Mouse (Mus musculus): ENCODE data around the gene Pde3a. TPM values are rescaled to one million over a fixed set of nuclear protein-coding genes. Genes with fewer than 3 reads are reported as not detected.

Pde3a gene
- polyA plus RNA-seq, 1 experiment from 2014 or later: 12.0 TPM

DNA sequence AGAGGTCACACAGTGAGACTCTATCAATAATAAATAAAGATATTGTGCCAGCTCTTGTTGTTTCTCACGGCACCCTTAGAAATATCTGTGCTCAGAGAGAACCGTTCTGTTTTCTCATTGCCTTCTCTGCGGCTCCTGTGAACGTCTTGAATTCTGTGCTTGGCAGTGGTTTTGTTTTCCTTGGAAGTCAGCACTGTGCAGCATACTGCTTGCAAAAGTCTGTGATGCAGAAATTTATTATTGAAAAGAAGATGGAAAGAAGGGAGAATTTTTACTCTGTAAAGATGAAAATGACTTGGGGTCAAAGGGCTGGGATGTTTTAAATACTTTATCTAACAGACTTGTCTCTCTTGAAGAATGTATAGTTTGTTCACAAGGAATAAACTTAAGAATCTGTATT, 150.3 kb downstream of the Pde3a start:
- H3K9me3 ChIP-seq (ENCODE audit: control insufficient read depth, low read depth, low read length): no peaks in the 10 kb centered on the region
- peaks cover 16% of the 10 kb centered on the region; the same call in 1 of the 2 replicates for H3K4me1 ChIP-seq (ENCODE audit: control insufficient read depth, insufficient read depth, low read length)
- no peak overlapping the region for H3K9ac ChIP-seq (replicated peaks; ENCODE audit: low read depth, low read length)
- no peak for ATAC-seq (ENCODE audit: insufficient number of reproducible peaks, insufficient read depth, low FRiP score, low read depth)
- no peak overlapping the region for H3K27ac ChIP-seq (ENCODE audit: low read length)
- H3K36me3 ChIP-seq (ENCODE audit: control insufficient read depth, insufficient read depth, low read length): no peaks in the 10 kb centered on the region
- H3K27me3 ChIP-seq (ENCODE audit: control insufficient read depth, insufficient read depth, low read length): no peaks in the 10 kb centered on the region
- WGBS: 29% methylated on average over 4 of the region's 4 CpGs
- H3K4me2 ChIP-seq (replicated peaks; ENCODE audit: low read depth, low read length): no peak overlapping the region
- no peak overlapping the region for H3K4me3 ChIP-seq (ENCODE audit: low read depth, low read length)

DNA sequence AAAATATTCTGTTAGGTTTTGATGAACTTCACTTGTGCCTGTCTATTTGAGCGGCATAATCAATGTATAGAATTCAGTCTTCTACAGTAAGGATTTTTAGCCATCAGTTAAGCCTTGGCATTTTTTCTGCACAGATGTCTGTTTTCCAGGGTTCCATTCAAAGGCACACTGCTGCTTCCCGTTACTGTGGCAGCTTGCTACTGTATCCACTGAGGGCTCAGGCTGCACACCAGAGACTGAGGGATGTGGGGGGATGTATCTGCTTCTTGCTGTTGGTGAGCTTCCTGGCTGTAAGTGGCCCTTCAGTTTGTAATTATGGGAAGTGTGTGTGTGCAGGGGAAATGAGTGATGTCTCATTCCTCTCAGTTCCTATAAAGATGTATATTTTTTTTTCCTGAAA, 154.9 kb downstream of the Pde3a start:
- Histone ChIP-seq H3K9me3 (ENCODE audit: control insufficient read depth, low read depth, low read length) (no peaks in the 10 kb centered on the region), H3K9ac (replicated peaks; ENCODE audit: low read depth, low read length) (no peak overlapping the region), H3K4me3 (ENCODE audit: low read depth, low read length) (no peak overlapping the region), H3K4me2 (replicated peaks; ENCODE audit: low read depth, low read length) (no peak overlapping the region), H3K27me3 (ENCODE audit: control insufficient read depth, insufficient read depth, low read length) (no peaks in the 10 kb centered on the region), H3K4me1 (ENCODE audit: control insufficient read depth, insufficient read depth, low read length) (peaks cover 5% of the 10 kb centered on the region; the same call in 1 of the 2 replicates), H3K36me3 (ENCODE audit: control insufficient read depth, insufficient read depth, low read length) (no peaks in the 10 kb centered on the region), H3K27ac (ENCODE audit: low read length) (no peak overlapping the region)
- ATAC-seq (ENCODE audit: insufficient number of reproducible peaks, insufficient read depth, low FRiP score, low read depth): no peak
- 63% methylated on average over 2 of the region's 2 CpGs for WGBS

DNA sequence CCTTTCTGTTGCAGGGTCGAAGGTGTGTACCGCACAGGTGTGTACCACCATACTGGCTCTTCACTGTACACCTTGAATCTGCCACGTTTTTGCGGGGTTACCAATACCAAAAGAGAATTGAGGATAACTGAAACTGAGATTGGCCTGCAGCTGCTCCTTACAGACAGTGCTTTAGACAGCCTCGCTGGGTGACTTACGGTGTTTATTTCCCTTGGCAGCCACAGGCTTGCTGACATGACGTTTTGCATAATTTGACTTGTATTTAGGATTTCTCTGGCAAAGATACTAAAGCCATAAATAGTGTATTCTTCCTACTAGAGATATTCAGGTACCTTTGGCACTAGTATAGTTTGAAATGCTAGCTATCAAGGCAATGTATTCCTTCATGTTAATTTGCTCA, 155.6 kb downstream of the Pde3a start:
- H3K36me3 ChIP-seq (ENCODE audit: control insufficient read depth, insufficient read depth, low read length): no peaks in the 10 kb centered on the region
- H3K4me1 ChIP-seq (ENCODE audit: control insufficient read depth, insufficient read depth, low read length): no peaks in the 10 kb centered on the region; the same call in 1 of the 2 replicates
- WGBS: 69% methylated on average over 7 of the region's 7 CpGs
- no peak overlapping the region for H3K4me3 ChIP-seq (ENCODE audit: low read depth, low read length)
- no peak for ATAC-seq (ENCODE audit: insufficient number of reproducible peaks, insufficient read depth, low FRiP score, low read depth)
- H3K4me2 ChIP-seq (replicated peaks; ENCODE audit: low read depth, low read length): no peak overlapping the region
- no peak overlapping the region for H3K27ac ChIP-seq (ENCODE audit: low read length)
- H3K9ac ChIP-seq (replicated peaks; ENCODE audit: low read depth, low read length): no peak overlapping the region
- no peaks in the 10 kb centered on the region for H3K27me3 ChIP-seq (ENCODE audit: control insufficient read depth, insufficient read depth, low read length)
- H3K9me3 ChIP-seq (ENCODE audit: control insufficient read depth, low read depth, low read length): no peaks in the 10 kb centered on the region

DNA sequence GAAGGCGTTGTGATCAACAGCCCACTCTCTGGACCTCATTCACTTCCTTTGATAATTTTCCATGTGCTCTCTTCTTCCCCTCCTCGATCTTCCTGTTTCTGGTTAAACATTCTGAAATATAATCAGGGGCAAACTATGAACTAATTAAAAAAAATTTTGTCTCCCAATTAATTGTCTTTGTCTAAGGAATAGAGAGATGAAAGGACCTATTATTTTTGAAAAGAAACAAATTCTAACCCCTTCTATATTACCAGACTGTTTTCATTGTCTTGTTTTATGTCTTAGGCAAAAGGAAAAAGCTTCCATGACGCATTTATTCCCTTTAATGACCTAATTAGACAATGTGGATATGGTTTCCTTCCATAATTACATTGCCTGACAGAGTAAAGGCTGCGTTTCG, 156.4 kb downstream of the Pde3a start:
- H3K27me3 ChIP-seq (ENCODE audit: control insufficient read depth, insufficient read depth, low read length): no peaks in the 10 kb centered on the region
- H3K4me3 ChIP-seq (ENCODE audit: low read depth, low read length): no peak overlapping the region
- H3K27ac ChIP-seq (ENCODE audit: low read length): no peak overlapping the region
- no peak overlapping the region for H3K4me2 ChIP-seq (replicated peaks; ENCODE audit: low read depth, low read length)
- H3K36me3 ChIP-seq (ENCODE audit: control insufficient read depth, insufficient read depth, low read length): no peaks in the 10 kb centered on the region
- ATAC-seq (ENCODE audit: insufficient number of reproducible peaks, insufficient read depth, low FRiP score, low read depth): no peak
- no peak overlapping the region for H3K9ac ChIP-seq (replicated peaks; ENCODE audit: low read depth, low read length)
- 63% methylated on average over 5 of the region's 5 CpGs for WGBS
- no peaks in the 10 kb centered on the region for H3K9me3 ChIP-seq (ENCODE audit: control insufficient read depth, low read depth, low read length)
- no peaks in the 10 kb centered on the region; the same call in 1 of the 2 replicates for H3K4me1 ChIP-seq (ENCODE audit: control insufficient read depth, insufficient read depth, low read length)

DNA sequence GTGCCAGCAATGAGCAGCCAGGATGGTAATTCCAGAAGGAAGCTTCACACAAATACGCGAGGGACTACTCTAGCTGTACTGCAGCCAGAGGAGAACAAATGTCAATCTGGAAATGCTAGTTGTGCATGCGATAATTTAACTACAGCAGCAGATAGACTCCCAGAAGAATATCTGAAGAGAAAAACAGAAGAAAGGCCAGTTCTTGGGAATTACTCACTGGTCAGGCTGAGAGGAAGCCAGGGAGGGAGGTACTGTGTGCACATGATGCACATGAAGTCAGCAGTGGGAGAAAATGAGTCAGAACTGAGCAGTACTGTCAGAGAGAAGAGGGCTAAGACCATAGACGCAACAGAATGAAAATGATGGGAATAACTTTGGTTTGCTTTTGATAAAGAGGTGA, 159.7 kb downstream of the Pde3a start:
- Histone ChIP-seq H3K9ac (replicated peaks; ENCODE audit: low read depth, low read length) (no peak overlapping the region), H3K4me1 (ENCODE audit: control insufficient read depth, insufficient read depth, low read length) (no peaks in the 10 kb centered on the region; the same call in 1 of the 2 replicates), H3K27ac (ENCODE audit: low read length) (no peak overlapping the region), H3K36me3 (ENCODE audit: control insufficient read depth, insufficient read depth, low read length) (no peaks in the 10 kb centered on the region), H3K9me3 (ENCODE audit: control insufficient read depth, low read depth, low read length) (no peaks in the 10 kb centered on the region), H3K27me3 (ENCODE audit: control insufficient read depth, insufficient read depth, low read length) (no peaks in the 10 kb centered on the region), H3K4me2 (replicated peaks; ENCODE audit: low read depth, low read length) (no peak overlapping the region), H3K4me3 (ENCODE audit: low read depth, low read length) (no peak overlapping the region)
- WGBS: 89% methylated on average over 4 of the region's 4 CpGs
- no peak for ATAC-seq (ENCODE audit: insufficient number of reproducible peaks, insufficient read depth, low FRiP score, low read depth)

DNA sequence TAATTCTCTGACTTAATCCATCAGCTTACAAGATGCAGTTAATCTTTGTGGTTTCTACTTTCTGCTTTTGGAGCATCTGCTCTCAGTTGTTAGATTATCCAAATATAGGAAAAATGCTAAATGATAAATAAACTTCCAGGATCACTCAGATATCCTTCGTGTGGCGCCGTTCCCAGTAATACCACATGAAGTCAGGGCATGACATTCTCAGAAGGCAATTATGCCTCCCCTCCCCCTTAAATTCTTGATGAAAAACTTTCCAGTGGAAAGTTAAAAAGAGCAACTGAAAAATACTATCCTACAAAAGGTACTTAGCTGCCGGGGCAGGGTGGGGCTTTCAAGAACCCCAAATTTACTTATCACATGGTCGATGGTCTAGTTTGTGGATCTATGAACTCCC, 161.8 kb downstream of the Pde3a start:
- WGBS: 63% methylated on average over 5 of the region's 5 CpGs
- no peak for ATAC-seq (ENCODE audit: insufficient number of reproducible peaks, insufficient read depth, low FRiP score, low read depth)
- H3K27ac ChIP-seq (ENCODE audit: low read length): no peak overlapping the region

DNA sequence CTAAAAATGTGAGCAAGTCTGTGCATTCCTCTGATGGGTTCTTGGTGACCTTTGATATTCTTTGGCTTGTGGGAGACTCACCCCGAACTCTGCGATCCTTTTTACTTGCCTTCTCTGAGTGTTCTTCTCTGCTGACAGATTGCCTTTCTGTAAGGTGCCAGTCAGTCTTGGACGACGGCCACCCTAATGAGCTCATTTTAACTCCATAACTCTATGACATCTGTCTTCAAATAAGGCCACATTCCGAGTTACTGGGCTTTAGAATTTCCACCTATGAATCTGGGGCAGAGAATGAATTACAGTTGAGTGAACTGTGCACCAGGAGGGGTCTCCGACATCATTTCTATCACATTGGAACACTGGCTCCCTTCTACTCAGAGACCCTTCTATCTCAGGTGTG, 176.0 kb downstream of the Pde3a start:
- no peaks in the 10 kb centered on the region for H3K27me3 ChIP-seq (ENCODE audit: control insufficient read depth, insufficient read depth, low read length)
- H3K36me3 ChIP-seq (ENCODE audit: control insufficient read depth, insufficient read depth, low read length): no peaks in the 10 kb centered on the region
- H3K4me3 ChIP-seq (ENCODE audit: low read depth, low read length): no peak overlapping the region
- no peak overlapping the region for H3K4me2 ChIP-seq (replicated peaks; ENCODE audit: low read depth, low read length)
- no peak overlapping the region for H3K9ac ChIP-seq (replicated peaks; ENCODE audit: low read depth, low read length)
- H3K9me3 ChIP-seq (ENCODE audit: control insufficient read depth, low read depth, low read length): no peaks in the 10 kb centered on the region
- H3K4me1 ChIP-seq (ENCODE audit: control insufficient read depth, insufficient read depth, low read length): no peaks in the 10 kb centered on the region
- ATAC-seq (ENCODE audit: insufficient number of reproducible peaks, insufficient read depth, low FRiP score, low read depth): no peak
- H3K27ac ChIP-seq (ENCODE audit: low read length): no peak overlapping the region
- WGBS: 85% methylated on average over 6 of the region's 6 CpGs

More for the DNA sequence above, 161.8 kb downstream of the Pde3a start:
- Histone ChIP-seq H3K4me3 (ENCODE audit: low read depth, low read length) (no peak overlapping the region), H3K36me3 (ENCODE audit: control insufficient read depth, insufficient read depth, low read length) (no peaks in the 10 kb centered on the region), H3K9ac (replicated peaks; ENCODE audit: low read depth, low read length) (no peak overlapping the region), H3K4me2 (replicated peaks; ENCODE audit: low read depth, low read length) (no peak overlapping the region), H3K27me3 (ENCODE audit: control insufficient read depth, insufficient read depth, low read length) (no peaks in the 10 kb centered on the region), H3K4me1 (ENCODE audit: control insufficient read depth, insufficient read depth, low read length) (no peaks in the 10 kb centered on the region), H3K9me3 (ENCODE audit: control insufficient read depth, low read depth, low read length) (no peaks in the 10 kb centered on the region)

DNA sequence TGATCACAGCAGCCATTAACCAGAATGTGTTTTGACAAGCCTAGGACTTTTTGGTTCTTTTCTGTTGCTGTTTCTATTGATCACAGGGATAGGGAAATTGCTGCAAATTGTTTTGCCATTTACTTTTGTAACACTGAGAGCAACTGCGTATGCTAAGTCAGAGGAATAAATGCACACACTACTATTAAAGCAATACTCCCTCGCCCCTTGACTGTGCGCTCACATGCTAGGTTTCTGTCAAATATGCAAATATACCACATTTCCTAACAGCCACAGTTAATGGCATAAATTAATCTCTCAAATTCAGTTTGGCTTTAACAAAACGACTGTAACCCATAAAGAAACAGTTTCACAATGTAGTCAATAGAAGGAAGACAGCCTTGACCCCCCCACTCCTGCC, 179.5 kb downstream of the Pde3a start:
- 79% methylated on average over 4 of the region's 4 CpGs for WGBS
- H3K27ac ChIP-seq (ENCODE audit: low read length): no peak overlapping the region
- no peak for ATAC-seq (ENCODE audit: insufficient number of reproducible peaks, insufficient read depth, low FRiP score, low read depth)

DNA sequence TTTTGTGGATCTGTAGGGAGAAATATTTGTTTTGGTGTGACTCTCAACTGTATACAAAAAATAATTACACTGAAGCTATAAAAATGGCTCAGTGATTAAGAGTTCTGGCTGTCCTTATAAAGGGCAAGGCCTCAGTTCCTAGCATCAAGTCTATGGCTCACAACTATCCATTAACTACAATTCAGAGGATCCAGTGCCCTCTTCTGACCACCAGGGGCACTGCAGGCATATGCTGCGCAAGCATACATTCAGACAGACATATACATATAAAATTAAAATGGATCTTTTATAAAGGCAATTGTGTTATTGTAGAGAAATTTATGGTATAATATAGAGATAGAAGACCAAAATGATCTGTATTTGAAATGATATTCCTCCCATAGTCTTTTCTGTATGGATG, 181.1 kb downstream of the Pde3a start:
- no peak overlapping the region for H3K9ac ChIP-seq (replicated peaks; ENCODE audit: low read depth, low read length)
- no peak overlapping the region for H3K4me3 ChIP-seq (ENCODE audit: low read depth, low read length)
- no peak for ATAC-seq (ENCODE audit: insufficient number of reproducible peaks, insufficient read depth, low FRiP score, low read depth)
- no peak overlapping the region for H3K27ac ChIP-seq (ENCODE audit: low read length)
- no peak overlapping the region for H3K4me2 ChIP-seq (replicated peaks; ENCODE audit: low read depth, low read length)
- no peaks in the 10 kb centered on the region for H3K9me3 ChIP-seq (ENCODE audit: control insufficient read depth, low read depth, low read length)
- 98% methylated on average over 1 of the region's 1 CpGs for WGBS
- no peaks in the 10 kb centered on the region for H3K36me3 ChIP-seq (ENCODE audit: control insufficient read depth, insufficient read depth, low read length)
- H3K27me3 ChIP-seq (ENCODE audit: control insufficient read depth, insufficient read depth, low read length): no peaks in the 10 kb centered on the region
- H3K4me1 ChIP-seq (ENCODE audit: control insufficient read depth, insufficient read depth, low read length): peaks cover 14% of the 10 kb centered on the region

More for the DNA sequence above, 179.5 kb downstream of the Pde3a start:
- H3K4me3 ChIP-seq (ENCODE audit: low read depth, low read length): no peak overlapping the region
- H3K27me3 ChIP-seq (ENCODE audit: control insufficient read depth, insufficient read depth, low read length): no peaks in the 10 kb centered on the region
- no peaks in the 10 kb centered on the region for H3K9me3 ChIP-seq (ENCODE audit: control insufficient read depth, low read depth, low read length)
- H3K4me1 ChIP-seq (ENCODE audit: control insufficient read depth, insufficient read depth, low read length): no peaks in the 10 kb centered on the region
- no peak overlapping the region for H3K4me2 ChIP-seq (replicated peaks; ENCODE audit: low read depth, low read length)
- no peaks in the 10 kb centered on the region for H3K36me3 ChIP-seq (ENCODE audit: control insufficient read depth, insufficient read depth, low read length)
- no peak overlapping the region for H3K9ac ChIP-seq (replicated peaks; ENCODE audit: low read depth, low read length)

Measured in stomach, embryonic 14.5 days (tissue).